Mouse (Mus musculus) kidney, postnatal 10 days (tissue): ENCODE measurements around the gene Armc3.

Source experiments
- DNase-seq: peaks from one replicate; pipeline ENCODE4 v3.0.0; 2021; ENCODE audit warnings: mixed read lengths

The Armc3 gene

DNA sequence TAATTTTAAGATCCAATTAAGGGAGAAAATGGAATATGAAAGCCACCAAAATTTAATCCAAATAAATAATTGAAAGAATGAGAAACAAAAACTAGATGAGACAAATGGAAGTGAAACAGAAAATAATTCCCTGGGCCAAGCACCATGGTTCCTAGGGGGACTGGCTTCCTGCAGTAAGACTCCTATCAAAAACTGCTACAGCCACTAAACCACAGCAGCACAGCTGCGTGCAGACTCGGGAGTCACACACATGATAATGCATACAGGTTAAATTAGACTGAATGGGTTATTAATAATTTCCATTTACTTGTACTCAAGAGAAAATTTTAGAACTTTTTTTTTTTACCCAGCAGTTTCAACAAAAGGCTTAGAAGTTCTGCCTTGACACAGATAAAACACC lies 154.1 kb downstream of the Armc3 start:
- DNase-seq: no peak
